Mouse (Mus musculus) CH12.LX (cell line): ENCODE measurements around the gene Hrnr.

Experiments used
- CTCF ChIP-seq, 2 experiments: IDR thresholded peaks in 1 of 2; conservative IDR thresholded peaks in 1 of 2; 2 replicates each; pipeline ENCODE4 v1.5.1; 2011 to 2012; ENCODE audit warnings: low read depth in 2 of 2, low read length in 2 of 2, improper control_type of control experiment in 1 of 2, inconsistent platforms in 1 of 2, mild to moderate bottlenecking in 1 of 2, moderate library complexity in 1 of 2
- EP300 ChIP-seq: IDR thresholded peaks from 2 replicates; pipeline ENCODE4 v1.6.1; 2011; ENCODE audit warnings: low read length, improper control_type of control experiment
- HCFC1 ChIP-seq: IDR thresholded peaks from 2 replicates; pipeline ENCODE4 v1.6.1; 2012; ENCODE audit warnings: low read depth, mild to moderate bottlenecking, inconsistent platforms, low read length, improper control_type of control experiment
- MXI1 ChIP-seq: IDR thresholded peaks from 2 replicates; pipeline ENCODE4 v1.6.1; 2011; ENCODE audit warnings: mild to moderate bottlenecking, low read depth, low read length, improper control_type of control experiment
- UBTF ChIP-seq: IDR thresholded peaks from 2 replicates; pipeline ENCODE4 v1.6.1; 2012; ENCODE audit warnings: low read depth, mild to moderate bottlenecking, inconsistent platforms, low read length, improper control_type of control experiment, moderate library complexity
- ZMIZ1 ChIP-seq: IDR thresholded peaks from 2 replicates; pipeline ENCODE4 v1.6.1; 2012; ENCODE audit warnings: low read depth, mild to moderate bottlenecking, inconsistent platforms, low read length, improper control_type of control experiment

DNA sequence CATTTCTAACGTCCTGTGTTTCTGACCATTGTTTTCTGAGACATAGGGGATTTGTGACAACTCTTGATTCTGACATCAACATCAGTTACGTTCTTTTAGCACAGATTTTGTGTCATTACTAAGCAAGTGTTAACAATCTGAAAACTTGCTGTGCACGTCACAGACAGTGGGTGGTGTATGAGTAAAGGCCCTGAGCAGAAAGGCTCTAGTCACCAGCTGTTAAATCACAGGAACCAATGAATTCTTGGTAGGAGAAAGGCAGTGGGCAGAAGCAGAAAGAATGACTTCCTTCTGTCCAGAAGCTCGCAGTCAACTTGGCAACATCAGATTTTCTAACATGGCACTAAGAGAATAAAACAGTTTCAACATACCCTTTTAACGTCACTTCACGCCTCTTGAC lies 53.9 kb downstream of the Hrnr start:
- TF ChIP-seq EP300 (no peak), CTCF (conservative IDR thresholded peaks at IDR 0.05 in 1 of 2, IDR thresholded peaks at IDR 0.05 in 1 of 2; ENCODE audit: low read depth in 2 of 2, low read length in 2 of 2) (no peak), MXI1 (no peak), HCFC1 (no peak), UBTF (no peak), ZMIZ1 (no peak)
